Mouse (Mus musculus): ENCODE data around the gene Tmem209. TPM values are rescaled to one million over a fixed set of nuclear protein-coding genes. Genes with fewer than 3 reads are reported as not detected.
A peak's percentile ranks its signal among the peaks of the same experiment; 100 is the strongest.

Gene Tmem209
- polyA plus RNA-seq, 1 experiment, result 26.2 TPM

DNA sequence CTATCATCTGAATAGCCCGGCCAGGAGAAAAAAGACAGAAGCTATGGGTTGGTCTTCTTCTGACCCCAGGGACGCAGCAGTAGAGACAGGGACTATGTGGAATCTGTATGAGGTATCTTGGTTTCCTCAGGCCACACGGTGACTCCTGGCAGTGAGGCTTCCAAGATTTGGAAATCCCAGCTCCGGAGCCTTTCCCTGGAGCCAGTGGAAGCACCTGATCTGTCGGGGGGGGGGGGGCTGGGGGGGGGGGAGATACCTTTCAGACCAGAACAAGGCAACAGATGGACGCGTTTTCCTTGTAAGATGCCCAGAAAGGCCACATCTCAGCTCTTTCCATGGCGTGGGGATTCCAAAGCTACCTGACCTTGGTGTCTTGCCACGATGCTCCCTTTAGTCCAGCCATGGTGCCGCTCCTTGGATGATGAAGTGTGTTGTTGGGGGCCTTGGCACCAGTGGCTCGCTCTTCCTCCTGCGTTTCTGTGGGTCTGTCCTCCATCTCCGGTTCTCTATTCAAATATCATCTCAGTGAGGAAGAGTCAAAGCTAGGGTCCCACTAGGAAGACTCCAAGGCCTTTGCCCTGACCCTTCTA lies 47.7 kb downstream of the Tmem209 start:
- DNase-seq (ENCODE audit: low spot score), result no peak

DNA sequence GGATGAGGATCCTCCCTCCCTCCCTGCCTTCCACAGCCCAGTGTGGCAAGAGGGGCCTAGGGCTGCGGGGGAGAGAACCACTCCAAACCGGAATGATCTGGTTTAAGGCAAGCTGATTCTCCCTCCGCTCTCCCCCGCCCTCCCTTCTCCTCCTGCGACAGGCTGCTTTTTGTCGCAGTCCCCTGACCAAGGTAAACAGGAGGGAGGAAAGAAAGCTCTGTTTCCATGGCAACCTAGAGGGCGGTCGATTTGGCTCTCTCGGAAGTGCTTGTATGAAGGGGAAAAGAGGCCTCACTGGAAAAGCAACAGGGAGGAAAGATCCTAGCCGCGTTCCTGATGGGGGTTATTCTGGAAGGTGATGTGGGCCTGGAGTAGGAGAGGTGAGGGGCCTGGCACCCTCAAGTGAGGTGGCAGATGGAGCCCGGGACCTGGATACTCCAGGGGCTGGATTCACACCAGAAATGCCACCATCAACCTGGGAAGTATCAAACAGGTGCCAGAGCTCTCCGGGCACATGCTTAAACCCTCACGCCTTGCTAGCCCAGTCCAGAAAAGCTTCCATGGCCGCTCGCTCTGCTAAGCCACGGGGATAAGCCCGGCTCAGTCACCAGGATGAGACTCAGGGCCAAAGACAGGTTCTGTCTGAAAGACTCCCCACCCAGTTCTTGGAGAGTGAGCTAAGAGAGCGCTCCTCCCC lies 48.7 kb downstream of the Tmem209 start:
- no peak for DNase-seq (ENCODE audit: low spot score)

DNA sequence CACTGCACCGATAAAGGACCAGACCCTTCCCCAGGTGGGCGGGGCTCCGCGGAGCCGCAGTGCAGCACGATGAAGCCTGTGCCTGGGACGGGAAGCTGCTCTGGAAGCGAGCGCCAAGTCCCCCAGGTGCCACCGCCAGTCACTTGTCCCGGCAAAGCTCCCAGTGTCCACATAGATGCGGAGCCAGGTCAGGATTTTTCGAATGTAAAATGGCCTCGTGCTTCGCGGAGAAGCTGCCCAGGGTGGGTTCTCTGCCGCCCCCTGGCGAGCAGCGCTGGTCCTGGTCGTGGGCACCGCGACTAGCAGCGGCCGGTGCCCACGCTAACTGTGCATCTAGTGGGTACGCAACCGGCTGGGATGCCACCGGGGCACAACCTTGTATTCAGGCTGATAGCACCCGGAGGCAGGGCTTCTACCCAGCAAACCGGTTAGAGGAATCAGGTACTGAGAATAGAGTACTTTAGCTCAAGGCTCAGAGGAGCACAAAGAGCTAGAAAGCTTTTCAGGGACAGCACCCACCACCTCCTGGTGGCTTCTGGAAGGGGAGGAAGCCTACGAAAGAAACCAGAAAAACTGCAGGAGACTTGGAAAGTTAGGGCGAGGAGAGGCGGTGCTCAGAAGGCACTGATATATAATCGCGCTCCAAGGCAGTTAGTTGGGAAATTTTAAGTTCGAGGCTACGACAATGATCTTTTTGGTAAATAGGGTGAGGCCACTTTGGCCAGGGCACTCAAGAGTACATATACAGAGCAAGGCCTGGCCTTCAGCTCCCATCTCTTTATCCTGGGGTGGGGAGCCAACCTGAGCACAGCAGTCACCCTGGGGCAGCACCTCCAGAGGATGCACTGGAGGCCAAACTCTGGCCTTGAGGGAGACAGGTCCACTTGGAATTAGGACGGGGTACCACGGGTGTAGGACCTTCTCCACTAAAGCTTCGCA lies 49.5 kb downstream of the Tmem209 start:
- DNase-seq (ENCODE audit: low spot score), result peak; percentile 61

- DNase-seq (ENCODE audit: low spot score), result no peak
Observed at GRCm38 (mm10) chr6:30459056-30459747, 50.4 kb downstream of the Tmem209 start.

DNA sequence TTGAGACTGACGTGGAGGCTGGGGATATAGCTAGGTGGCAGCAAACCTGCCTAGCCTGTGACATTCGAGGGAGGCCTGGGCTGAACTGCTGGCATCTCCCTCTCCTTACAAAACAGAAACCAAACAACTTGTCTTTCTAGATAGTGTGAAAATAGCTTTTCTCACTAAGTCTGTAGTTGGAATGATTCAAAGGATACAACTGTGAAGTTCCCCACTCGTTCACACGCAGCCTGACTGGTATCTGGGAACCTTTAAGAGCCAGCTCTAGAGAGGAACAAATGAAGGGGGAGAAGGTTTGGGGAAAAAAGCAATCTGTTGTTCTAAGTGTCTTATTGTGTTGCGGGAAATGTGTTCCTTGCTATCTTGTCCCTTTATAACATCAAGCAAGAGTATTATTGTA lies 51.0 kb downstream of the Tmem209 start:
- DNase-seq (ENCODE audit: low spot score), result no peak

DNA sequence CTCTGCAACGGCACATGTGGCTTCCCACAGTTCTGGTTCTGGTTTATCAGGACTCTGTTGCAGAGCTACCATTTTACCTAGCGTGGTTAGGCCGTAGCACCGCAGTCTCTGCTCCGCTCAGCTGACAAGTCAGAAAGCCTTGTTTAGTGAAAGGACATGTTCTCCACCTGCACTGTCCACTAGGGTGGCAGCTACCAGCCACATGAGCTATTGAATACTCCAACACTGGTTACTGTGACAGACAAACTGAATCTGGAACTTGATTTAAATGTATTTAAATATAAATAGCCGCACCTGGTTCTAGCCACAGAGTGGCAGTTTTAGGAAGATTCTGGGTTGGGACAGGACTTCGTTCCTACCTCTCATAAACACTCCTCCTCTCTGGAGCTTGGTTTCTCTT lies 52.6 kb downstream of the Tmem209 start:
- no peak for DNase-seq (ENCODE audit: low spot score)

DNA sequence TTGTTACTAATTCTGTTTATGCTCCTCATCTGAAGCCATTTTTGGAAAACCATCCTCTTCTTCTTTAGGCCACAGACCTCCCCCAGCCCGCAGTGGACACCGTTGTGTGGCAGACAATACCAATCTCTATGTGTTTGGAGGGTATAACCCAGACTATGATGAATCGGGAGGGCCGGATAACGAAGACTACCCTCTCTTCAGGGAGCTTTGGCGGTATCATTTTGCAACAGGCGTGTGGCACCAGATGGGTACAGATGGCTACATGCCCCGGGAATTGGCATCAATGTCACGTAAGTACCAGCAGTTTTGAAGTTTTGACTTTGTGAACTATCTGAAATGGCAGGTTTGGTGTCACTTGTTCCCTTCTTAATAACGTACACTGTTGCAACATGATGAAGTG lies 70.0 kb downstream of the Tmem209 start:
- DNase-seq (ENCODE audit: low spot score), result no peak

GRCm38 (mm10) chr6:30437054-30437453 lies 72.5 kb downstream of the Tmem209 start:
- DNase-seq (ENCODE audit: low spot score), result no peak

- no peak for DNase-seq (ENCODE audit: low spot score)
Observed at GRCm38 (mm10) chr6:30436476-30436875, 73.1 kb downstream of the Tmem209 start.

DNA sequence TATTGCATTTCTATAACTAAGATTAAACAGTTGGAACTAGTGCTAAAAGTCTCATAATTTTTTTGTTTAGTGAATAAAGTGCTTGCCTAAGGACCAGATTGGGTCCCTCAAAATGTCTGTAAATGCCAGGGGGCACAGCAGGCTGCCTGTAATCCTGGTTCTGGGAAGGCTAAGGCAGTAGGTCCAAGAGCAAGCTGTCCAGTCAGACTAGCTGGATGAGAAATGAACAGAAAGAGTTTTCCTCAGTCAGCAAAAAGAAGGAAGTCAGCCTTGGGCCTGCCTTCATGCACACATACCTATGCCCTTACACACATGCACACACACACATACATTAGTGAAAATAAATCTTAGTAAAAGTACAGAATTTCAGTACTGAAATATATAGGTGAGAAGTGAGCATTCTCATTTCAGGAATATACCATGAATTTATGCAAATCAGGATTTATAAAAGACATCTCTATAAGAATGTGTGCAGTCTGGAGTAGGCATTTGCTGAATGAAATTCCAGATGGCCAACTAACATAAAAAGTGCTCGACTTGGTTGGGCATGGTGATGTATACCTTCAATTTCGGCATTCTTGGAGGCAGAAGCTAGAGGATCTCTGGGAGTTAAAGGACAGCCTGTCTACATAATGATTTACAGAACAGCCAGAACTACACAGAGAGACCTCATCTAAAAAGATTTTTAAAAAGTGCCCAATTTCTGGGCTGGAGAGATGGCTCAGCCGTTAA lies 77.0 kb downstream of the Tmem209 start:
- DNase-seq (ENCODE audit: low spot score), result no peak

Other genes with a start within 250 kb of the Tmem209 start
- gene Ube2h, start 205.2 kb downstream of the Tmem209 start, polyA plus RNA-seq (2012; rRNA removed), result 94.6 and 103 TPM in 2 replicates
- 13.9 and 14.7 TPM in 2 replicates for gene Zc3hc1, start 118.8 kb downstream of the Tmem209 start, polyA plus RNA-seq (2012; rRNA removed)
- 22.8 and 23.3 TPM in 2 replicates for gene Klhdc10, start 107.9 kb downstream of the Tmem209 start, polyA plus RNA-seq (2012; rRNA removed)
- gene Ssmem1, start 66 bp upstream of the Tmem209 start, polyA plus RNA-seq (2012; rRNA removed), result 0.04 and 0.07 TPM in 2 replicates
- 0.16 and 0.18 TPM in 2 replicates for gene Cpa2, start 31.8 kb upstream of the Tmem209 start, polyA plus RNA-seq (2012; rRNA removed)
- gene Cpa4, start 58.6 kb upstream of the Tmem209 start, polyA plus RNA-seq (2012; rRNA removed), result not detected in 2 replicates
- gene Cpa5, start 101.2 kb upstream of the Tmem209 start, polyA plus RNA-seq (2012; rRNA removed), result 0.03 TPM in 1 of 2 replicates, not detected in the other
- 0.15 and 0.47 TPM in 2 replicates for gene Cpa1, start 129.4 kb upstream of the Tmem209 start, polyA plus RNA-seq (2012; rRNA removed)
- gene Cep41, start 184.0 kb upstream of the Tmem209 start, polyA plus RNA-seq (2012; rRNA removed), result 5.7 and 7.1 TPM in 2 replicates
- 4.7 and 5.1 TPM in 2 replicates for gene Mest, start 213.8 kb upstream of the Tmem209 start, polyA plus RNA-seq (2012; rRNA removed)